Mouse (Mus musculus) gastrocnemius, adult 2 months (tissue): Measurements from ENCODE around the gene Cel. TPM values are rescaled to one million over a fixed set of nuclear protein-coding genes. Genes with fewer than 3 reads are reported as not detected.

Experiments used
- DNase-seq: peaks from one replicate; pipeline ENCODE4 v3.0.0; 2022
- H3K27ac ChIP-seq: fragments of 200-600 bp; 2 replicates; pipeline ENCODE4 v1.8.1; 2022; ENCODE audit warnings: mild to moderate bottlenecking
- H3K4me3 ChIP-seq: fragments of 200-600 bp; 2 replicates; pipeline ENCODE4 v1.8.1; 2022; ENCODE audit warnings: mild to moderate bottlenecking, moderate library complexity
- CTCF ChIP-seq: fragments of 200-600 bp; IDR thresholded peaks from 2 replicates; pipeline ENCODE4 v1.8.1; 2022; ENCODE audit warnings: antibody characterized with exemption, mild to moderate bottlenecking, moderate library complexity
- intact Hi-C: fragments of 180-260 bp; cut with DNase I; formaldehyde crosslinking; loops from one replicate; pipeline ENCODE4 v1.15.1; 2025
- total RNA-seq, 2 experiments: library from RNA; stranded (reverse); gene quantifications; 2 replicates each; pipeline ENCODE4 v1.2.3; 2021

The Cel gene
- total RNA-seq, 2 experiments from 2014 or later = not detected

DNA sequence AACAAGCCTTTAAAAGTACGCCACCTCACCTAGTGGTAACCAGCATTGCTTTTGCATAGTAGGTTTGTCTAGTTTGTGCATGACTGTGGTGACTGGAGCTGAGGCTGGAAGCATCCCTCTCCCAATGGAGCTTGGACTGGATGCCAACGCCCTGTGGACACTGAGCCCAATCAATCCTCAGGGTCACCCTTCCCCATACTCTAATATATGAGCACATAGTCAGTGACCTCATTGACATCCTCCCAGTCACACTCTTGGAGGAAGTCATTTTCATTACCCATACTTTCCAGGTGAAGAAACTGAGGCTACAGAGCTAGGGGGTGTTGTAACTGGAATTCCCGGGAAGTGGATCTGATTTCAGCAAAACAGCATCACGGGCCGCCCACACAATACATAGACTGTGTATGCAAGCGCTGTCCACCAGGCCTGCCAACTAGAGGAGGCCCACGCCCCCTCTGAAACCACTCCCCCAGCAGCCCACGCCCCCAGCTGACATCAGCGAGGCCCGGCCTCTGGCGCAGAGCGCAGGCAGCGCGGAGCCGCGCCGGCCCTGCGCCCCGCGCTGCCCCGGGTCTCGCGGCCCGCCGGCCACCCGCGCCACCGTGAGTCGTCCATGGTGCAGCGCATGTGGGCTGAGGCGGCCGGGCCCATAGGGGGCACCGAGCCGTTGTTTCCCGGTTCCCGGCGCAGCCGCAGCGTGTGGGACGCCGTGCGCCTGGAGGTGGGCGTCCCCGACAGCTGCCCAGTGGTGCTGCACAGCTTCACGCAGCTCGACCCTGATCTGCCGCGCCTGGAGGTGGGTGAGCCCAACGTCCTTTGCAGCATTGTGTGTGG, 30.0 kb downstream of the Cel start:
- Histone ChIP-seq H3K27ac (peak overlapping the region; percentile 93), H3K4me3 (peak overlapping the region; percentile 82)
- intact Hi-C loops = no loop called here
- TF ChIP-seq CTCF = peak; percentile 26; the same call in 1 of the 2 replicates
- DNase-seq = peak; percentile 94

- Histone ChIP-seq H3K4me3 (no peak overlapping the region), H3K27ac (peak overlapping the region; percentile 84)
- TF ChIP-seq CTCF = no peak
- intact Hi-C loops = no loop called here
- DNase-seq = no peak
Observed at GRCm38 (mm10) chr2:28530311-28530710, 32.9 kb downstream of the Cel start.

GRCm38 (mm10) chr2:28529856-28530255, 33.3 kb downstream of the Cel start:
- no peak for TF ChIP-seq CTCF
- DNase-seq = no peak
- intact Hi-C loops = no loop called here
- Histone ChIP-seq H3K4me3 (no peak overlapping the region), H3K27ac (peak overlapping the region; percentile 84)

DNA sequence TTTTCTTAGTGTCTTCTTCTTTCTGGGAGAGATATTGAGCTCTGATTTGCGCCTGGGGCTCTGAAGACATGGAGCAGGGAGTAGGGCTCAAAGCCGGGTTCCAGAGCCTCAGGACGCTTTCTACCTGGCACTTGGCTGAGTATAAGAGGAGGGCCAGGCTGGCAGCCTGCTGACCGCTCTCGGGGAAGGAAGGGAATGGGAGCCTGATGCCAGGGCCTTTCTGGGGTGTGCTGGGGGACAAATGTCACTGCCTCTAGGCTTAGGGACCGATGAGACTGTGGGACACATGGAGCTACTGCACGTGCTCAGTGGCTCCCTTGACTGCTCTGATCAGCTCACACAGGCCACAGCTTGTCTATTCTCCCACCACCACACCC, 34.9 kb downstream of the Cel start:
- H3K27ac ChIP-seq = peak overlapping the region; percentile 84
- peak; percentile 56 for DNase-seq
- H3K4me3 ChIP-seq = peak overlapping the region; percentile 35
- intact Hi-C loops = no loop called here
- TF ChIP-seq CTCF = no peak

- peak overlapping the region; percentile 35 for H3K4me3 ChIP-seq
- DNase-seq = peak; percentile 60
- intact Hi-C loops = no loop called here
Observed at GRCm38 (mm10) chr2:28527436-28528353, 35.5 kb downstream of the Cel start.

GRCm38 (mm10) chr2:28525943-28526876, 37.0 kb downstream of the Cel start:
- no peak; the same call in 1 of the 2 replicates for TF ChIP-seq CTCF
- peak overlapping the region; percentile 88 for H3K27ac ChIP-seq
- no peak for DNase-seq
- H3K4me3 ChIP-seq = peak overlapping the region; percentile 11; the same call in 1 of the 2 replicates
- intact Hi-C loops = no loop called here

More at GRCm38 (mm10) chr2:28527436-28528353, 35.5 kb downstream of the Cel start:
- no peak for TF ChIP-seq CTCF
- peak overlapping the region; percentile 84 for H3K27ac ChIP-seq

DNA sequence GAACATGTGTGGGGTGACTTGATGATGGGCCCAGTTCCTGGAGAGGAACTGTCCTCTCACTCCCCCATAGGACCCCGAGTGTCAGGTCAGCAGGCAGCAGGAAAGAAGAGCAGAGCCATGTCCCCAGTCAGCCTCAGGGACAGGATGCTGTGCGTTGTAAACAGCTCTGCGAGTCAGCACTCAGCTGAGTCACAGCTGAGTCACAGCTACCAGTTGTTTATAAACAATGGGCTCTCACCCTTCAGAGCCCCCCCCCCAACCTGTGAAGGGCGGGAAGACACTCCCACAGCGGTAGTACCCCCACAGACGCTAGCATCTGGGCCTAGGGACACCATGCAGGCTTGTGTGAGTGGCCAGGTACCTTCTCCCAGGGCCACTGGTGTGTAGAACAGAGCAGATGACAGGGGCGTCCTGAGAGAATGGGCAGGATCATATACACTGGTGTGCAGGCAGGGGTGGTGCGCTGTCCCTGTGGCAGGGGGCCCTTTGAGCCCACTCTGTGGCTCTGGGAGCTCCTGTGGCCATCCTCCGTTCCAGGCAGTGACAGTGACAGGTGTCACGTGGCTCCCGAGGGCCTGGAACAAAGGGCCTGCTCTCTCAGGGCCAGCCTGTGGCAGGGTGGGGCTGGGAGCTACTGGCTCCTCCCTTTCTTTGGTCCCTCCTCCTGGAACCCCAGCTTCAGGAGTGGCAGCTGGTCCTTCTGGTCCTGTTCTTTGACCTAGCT, 37.8 kb downstream of the Cel start:
- H3K27ac ChIP-seq = peak overlapping the region; percentile 88
- peak overlapping the region; percentile 53 for H3K4me3 ChIP-seq
- TF ChIP-seq CTCF = no peak
- intact Hi-C loops = no loop called here
- DNase-seq = peak; percentile 81

DNA sequence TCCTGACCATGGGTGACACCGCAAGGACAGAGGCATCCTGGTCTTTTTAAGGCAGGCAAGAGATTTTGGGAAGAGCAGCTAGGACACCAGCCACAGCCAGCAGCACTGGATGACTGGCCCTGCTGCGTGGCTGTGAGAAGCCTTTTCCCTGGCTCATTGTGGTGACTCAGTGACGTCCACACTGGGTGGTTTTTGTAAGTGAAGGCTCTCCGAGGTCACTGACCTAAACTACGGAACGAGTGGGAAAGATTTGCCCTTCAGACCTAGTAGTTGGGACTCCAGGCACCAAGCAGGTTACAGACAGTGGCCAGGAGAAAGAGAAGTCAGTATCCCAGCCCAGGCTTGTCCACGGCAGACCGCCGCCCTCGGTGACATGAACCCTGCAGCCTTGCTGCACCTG, 38.8 kb downstream of the Cel start:
- Histone ChIP-seq H3K4me3 (no peak overlapping the region), H3K27ac (peak overlapping the region; percentile 88)
- TF ChIP-seq CTCF = no peak
- intact Hi-C loops = no loop called here
- no peak for DNase-seq

GRCm38 (mm10) chr2:28523643-28524117, 39.5 kb downstream of the Cel start:
- H3K4me3 ChIP-seq = 0 out of 2 replicates have a peak overlapping the region, but pooled peaks have one; percentile 7
- TF ChIP-seq CTCF = no peak
- intact Hi-C loops = no loop called here
- peak overlapping the region; percentile 88 for H3K27ac ChIP-seq
- DNase-seq = peak; percentile 90

DNA sequence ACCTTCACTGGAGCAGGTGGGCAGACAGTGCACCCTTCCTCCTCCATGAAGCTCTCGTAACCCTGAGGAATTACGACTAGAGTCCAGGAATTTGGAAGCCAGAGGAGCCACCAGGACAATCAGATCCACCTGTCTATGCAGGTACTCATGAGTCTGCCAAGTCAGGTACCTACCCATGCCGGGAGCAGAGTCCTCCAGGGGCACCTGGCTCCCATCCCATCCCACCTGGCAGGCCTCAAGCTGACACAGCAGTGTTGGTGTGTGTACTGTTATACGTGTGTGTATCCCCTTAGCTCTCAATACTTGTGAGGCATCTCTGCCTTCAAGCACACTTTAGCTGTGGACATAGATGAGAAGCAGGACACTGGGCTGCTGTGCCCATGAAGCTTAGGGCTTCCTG, 41.0 kb downstream of the Cel start:
- H3K4me3 ChIP-seq = peak overlapping the region; percentile 25; the same call in 1 of the 2 replicates
- H3K27ac ChIP-seq = peak overlapping the region; percentile 88
- TF ChIP-seq CTCF = no peak
- DNase-seq = no peak
- intact Hi-C loops = no loop called here

DNA sequence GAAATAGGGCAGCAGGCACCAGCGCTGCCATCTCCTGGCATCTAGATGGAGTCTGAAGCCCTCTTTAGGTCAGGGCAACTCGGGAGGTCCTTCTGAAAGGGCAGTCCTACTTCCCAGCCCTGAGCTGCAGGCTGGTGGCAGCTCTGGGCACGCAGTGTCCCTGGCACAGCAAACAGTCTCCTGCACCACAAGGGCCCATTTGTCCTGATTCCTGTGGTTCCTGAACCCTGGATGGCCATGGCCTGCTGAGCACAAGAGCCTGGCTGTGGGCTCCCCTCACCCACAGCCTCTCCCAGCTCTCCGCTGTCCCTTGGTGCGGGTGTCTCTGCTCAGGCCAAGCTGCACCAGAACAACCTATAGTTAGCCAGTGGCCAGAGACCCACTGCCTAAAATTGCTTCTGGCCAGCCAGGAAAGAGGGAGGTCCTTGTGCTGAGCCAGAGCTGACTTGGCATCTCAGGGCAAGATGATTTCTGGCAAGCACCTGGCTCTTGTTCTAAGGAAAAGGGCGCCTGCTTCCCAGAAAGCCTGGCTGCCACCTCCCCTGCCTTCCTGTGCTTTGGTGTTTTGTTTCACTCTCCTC, 41.5 kb downstream of the Cel start:
- intact Hi-C loops = loop anchor here (2.0 kb wide), 1 partner anchor 17 kb away; no protein-coding TSS in a partner anchor
- peak; percentile 70 for DNase-seq
- TF ChIP-seq CTCF = no peak
- Histone ChIP-seq H3K27ac (peak overlapping the region; percentile 88), H3K4me3 (peak overlapping the region; percentile 25; the same call in 1 of the 2 replicates)
